Mouse (Mus musculus) spleen, adult 2 months (tissue): ENCODE measurements around the gene S1pr4. TPM values are rescaled to one million over a fixed set of nuclear protein-coding genes. Genes with fewer than 3 reads are reported as not detected.
A peak's percentile ranks its signal among the peaks of the same experiment; 100 is the strongest.

Experiments
- DNase-seq, 2 experiments: peaks; one replicate each; pipeline versions ENCODE4 v3.0.0 to v3.0.0-alpha.2; 2012 to 2021; ENCODE audit warnings: low spot score in 2 of 2, low read depth in 1 of 2
- H3K27ac ChIP-seq: fragments of 200-500 bp; 2 replicates; pipeline ENCODE4 v1.5.1; 2012; ENCODE audit warnings: low read length, inconsistent platforms; ENCODE audit not compliant: insufficient read depth
- H3K27me3 ChIP-seq: fragments of 200-500 bp; 2 replicates; pipeline ENCODE4 v1.6.1; 2012; ENCODE audit warnings: mild to moderate bottlenecking, moderate library complexity, low read length, inconsistent platforms; ENCODE audit not compliant: control insufficient read depth, insufficient read depth
- H3K36me3 ChIP-seq: fragments of 200-500 bp; 2 replicates; pipeline ENCODE4 v1.6.1; 2012; ENCODE audit warnings: mild to moderate bottlenecking, low read length, inconsistent platforms; ENCODE audit not compliant: control insufficient read depth, insufficient read depth
- H3K4me1 ChIP-seq: fragments of 200-500 bp; 2 replicates; pipeline ENCODE4 v1.6.1; 2011; ENCODE audit warnings: inconsistent platforms; ENCODE audit not compliant: control insufficient read depth, insufficient read depth, insufficient read length
- H3K4me3 ChIP-seq: fragments of 200-500 bp; 2 replicates; pipeline ENCODE4 v1.5.1; 2011; ENCODE audit warnings: mild to moderate bottlenecking, inconsistent platforms; ENCODE audit not compliant: insufficient read depth, insufficient read length; ENCODE audit errors: extremely low read depth
- CTCF ChIP-seq: fragments of 200-500 bp; IDR thresholded peaks from 2 replicates; pipeline ENCODE4 v1.5.1; 2011; ENCODE audit warnings: mild to moderate bottlenecking, inconsistent platforms; ENCODE audit not compliant: insufficient read depth, insufficient read length, insufficient replicate concordance; ENCODE audit errors: extremely low read depth
- POLR2A ChIP-seq: fragments of 200-500 bp; IDR thresholded peaks from 2 replicates; pipeline ENCODE4 v1.6.1; 2011; ENCODE audit warnings: low read depth, low read length, inconsistent platforms
- WGBS: fragments of 180-500 bp; shearing (Covaris S2); methylation state at CpG from one replicate; pipeline ENCODE4 v1.1.7; 2018; 5-methylcytosine and 5-hydroxymethylcytosine counted together
- polyA plus RNA-seq: library from polyadenylated mRNA; depleted of rRNA; stranded (reverse); fragments of >200 nt; gene quantifications from 2 replicates; pipeline ENCODE4 v1.2.3, GENCODE M21; 2012

The S1pr4 gene
- polyA plus RNA-seq, 1 experiment = 127 TPM

- H3K4me3 ChIP-seq = no peak overlapping the region
- no peaks in the 10 kb centered on the region for H3K27me3 ChIP-seq
- WGBS = 76% methylated on average over 13 of the region's 13 CpGs
- no peaks in the 10 kb centered on the region for H3K36me3 ChIP-seq
- peak in 1 of 2 experiments; percentile 47 for DNase-seq
- peak overlapping the region; percentile 39 for H3K27ac ChIP-seq
- H3K4me1 ChIP-seq = peaks cover under 1% of the 10 kb centered on the region; the same call in 1 of the 2 replicates
- TF ChIP-seq CTCF (no peak), POLR2A (no peak)
Observed at GRCm38 (mm10) chr10:81507691-81508489, 8.0 kb upstream of the S1pr4 start.

- no peaks in the 10 kb centered on the region for H3K27me3 ChIP-seq
- no peaks in the 10 kb centered on the region for H3K36me3 ChIP-seq
- WGBS = 86% methylated on average over 6 of the region's 6 CpGs
- no peak for DNase-seq
- H3K4me1 ChIP-seq = peaks cover 3% of the 10 kb centered on the region
- TF ChIP-seq POLR2A = no peak
- TF ChIP-seq CTCF = no peak
- no peak overlapping the region for H3K4me3 ChIP-seq
- no peak overlapping the region for H3K27ac ChIP-seq
Observed at GRCm38 (mm10) chr10:81507095-81507494, 7.2 kb upstream of the S1pr4 start.

- Histone ChIP-seq H3K27ac (no peak overlapping the region), H3K27me3 (no peaks in the 10 kb centered on the region), H3K36me3 (no peaks in the 10 kb centered on the region), H3K4me1 (peaks cover 5% of the 10 kb centered on the region), H3K4me3 (no peak overlapping the region)
- DNase-seq = no peak
- TF ChIP-seq POLR2A (no peak), CTCF (no peak)
- WGBS = 82% methylated on average over 15 of the region's 15 CpGs
Observed at GRCm38 (mm10) chr10:81505016-81505664, 5.2 kb upstream of the S1pr4 start.

GRCm38 (mm10) chr10:81502658-81503057 is 2.7 kb upstream of the S1pr4 start:
- Histone ChIP-seq H3K27me3 (no peaks in the 10 kb centered on the region), H3K27ac (no peak overlapping the region), H3K36me3 (no peaks in the 10 kb centered on the region), H3K4me1 (peaks cover 8% of the 10 kb centered on the region), H3K4me3 (no peak overlapping the region)
- TF ChIP-seq CTCF = peak; percentile 98
- TF ChIP-seq POLR2A = no peak
- 20% methylated on average over 36 of the region's 36 CpGs for WGBS
- peak; percentile 46 to 88 for DNase-seq

- Histone ChIP-seq H3K4me1 (peaks cover 8% of the 10 kb centered on the region), H3K27me3 (no peaks in the 10 kb centered on the region), H3K36me3 (no peaks in the 10 kb centered on the region), H3K4me3 (no peak overlapping the region), H3K27ac (no peak overlapping the region)
- TF ChIP-seq POLR2A (no peak), CTCF (no peak)
- DNase-seq = no peak
- 85% methylated on average over 5 of the region's 5 CpGs for whole genome bisulfite sequencing
Observed at GRCm38 (mm10) chr10:81501863-81502262, 1.9 kb upstream of the S1pr4 start.

- H3K4me1 ChIP-seq = peaks cover 23% of the 10 kb centered on the region
- H3K27me3 ChIP-seq = no peaks in the 10 kb centered on the region
- WGBS = 4% methylated on average over 23 of the region's 23 CpGs
- H3K27ac ChIP-seq = peak overlapping the region; percentile 99
- no peak for TF ChIP-seq CTCF
- TF ChIP-seq POLR2A = peak; percentile 98
- H3K36me3 ChIP-seq = no peaks in the 10 kb centered on the region
- peak overlapping the region; percentile 85 for H3K4me3 ChIP-seq
- DNase-seq = peak; percentile 54 to 91
Observed at GRCm38 (mm10) chr10:81499250-81499901, 556 bp downstream of the S1pr4 start.
